Mouse (Mus musculus) erythroblast, adult 5-6 weeks (primary cell): ENCODE results near the gene Ncaph2. TPM values are rescaled to one million over a fixed set of nuclear protein-coding genes. Genes with fewer than 3 reads are reported as not detected.

ENCODE experiments used
- ATAC-seq: replicated peaks from 2 replicates; pipeline ENCODE4 v1.8.0; 2016; ENCODE audit warnings: moderate number of reproducible peaks, mild to moderate bottlenecking, moderate TSS enrichment, inconsistent platforms; ENCODE audit not compliant: poor library complexity, low FRiP score, severe bottlenecking
- total RNA-seq, 2 experiments: library from RNA; stranded (forward) in 1 of 2; stranded (reverse) in 1 of 2; fragments of 150-400 nt in 1 of 2; fragments of 200-764, 138-1000 nt in 1 of 2; gene quantifications; 2 replicates each; pipeline versions ENCODE4 v1.2.3 to v1.2.4; 2015 to 2017; ENCODE audit warnings: low replicate concordance in 2 of 2

Ncaph2 gene
- total RNA-seq (2015; ENCODE audit: low replicate concordance): 30.6 and 48.1 TPM in 2 replicates
- total RNA-seq (2017; ENCODE audit: low replicate concordance): 60.7 and 118 TPM in 2 replicates

DNA sequence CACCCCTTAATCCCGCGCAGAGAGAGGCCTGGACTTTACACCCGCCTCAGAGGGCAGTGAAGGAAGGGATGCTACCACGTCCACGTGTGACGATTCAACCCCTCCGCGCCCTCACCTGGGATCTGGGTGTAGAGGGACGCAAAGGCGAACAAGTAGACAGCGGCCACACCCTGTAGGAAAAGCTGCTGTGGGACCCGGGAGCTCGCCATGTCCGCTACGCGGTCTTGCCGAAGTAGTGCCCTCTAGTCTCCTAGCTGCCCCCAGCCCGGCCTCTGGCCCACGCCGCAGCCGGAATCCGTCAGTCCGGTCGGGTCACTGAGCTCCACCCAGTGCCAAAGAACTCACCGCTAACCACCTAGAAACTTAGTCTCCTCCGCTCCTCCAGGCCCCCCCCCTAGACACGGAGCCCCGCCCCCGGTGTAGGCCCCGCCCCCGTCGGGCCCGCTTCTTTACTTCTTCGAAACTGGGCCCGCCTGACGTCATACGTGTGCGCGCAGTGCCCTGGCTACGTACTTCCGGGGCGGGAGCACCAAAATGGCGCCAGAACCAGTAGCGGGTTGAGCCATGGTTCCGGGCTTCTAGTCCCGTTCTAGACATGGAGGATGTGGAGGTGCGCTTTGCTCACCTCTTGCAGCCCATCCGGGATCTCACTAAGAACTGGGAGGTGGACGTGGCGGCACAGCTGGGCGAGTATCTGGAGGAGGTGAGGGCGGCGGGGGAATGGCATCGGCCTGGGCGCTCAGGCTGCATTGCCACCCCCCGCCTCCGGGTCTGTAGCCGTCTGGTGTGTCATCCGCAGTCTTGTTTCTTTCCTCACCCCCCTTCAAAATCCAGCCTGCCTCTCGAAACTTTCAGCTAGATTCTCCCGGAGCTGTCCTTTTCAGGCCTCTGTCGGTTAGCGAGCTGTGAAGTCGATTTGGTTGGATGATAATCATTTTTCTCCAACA, at the start of gene Ncaph2, which contains the start of gene Lmf2:
Gene Ncaph2 (plus strand): TSS at position 479 of the 947 bp plus-strand sequence.
Gene Lmf2 (minus strand): TSS at position 419 of the 947 bp plus-strand sequence.
- peak; percentile 77 for ATAC-seq

DNA sequence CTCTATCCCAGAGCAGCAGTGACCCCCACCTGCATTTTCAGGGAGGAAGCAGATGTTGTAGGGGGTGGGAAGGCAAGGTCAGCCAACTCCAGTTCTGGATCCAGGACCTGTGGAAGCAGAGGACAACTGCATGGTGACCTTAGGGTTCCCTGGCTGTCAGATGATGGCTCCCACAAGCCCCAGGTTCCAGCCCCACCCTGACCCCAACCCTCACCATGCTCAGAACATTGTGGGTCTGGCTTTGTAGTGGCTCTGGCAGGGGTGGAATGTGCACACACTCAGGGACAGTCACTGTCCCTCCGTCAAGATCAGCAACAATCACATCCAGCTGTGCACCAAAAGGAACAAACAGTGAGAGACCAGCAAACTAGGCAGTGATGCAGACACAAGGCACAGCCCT, 49.6 kb upstream of the Ncaph2 start:
- no peak for ATAC-seq

DNA sequence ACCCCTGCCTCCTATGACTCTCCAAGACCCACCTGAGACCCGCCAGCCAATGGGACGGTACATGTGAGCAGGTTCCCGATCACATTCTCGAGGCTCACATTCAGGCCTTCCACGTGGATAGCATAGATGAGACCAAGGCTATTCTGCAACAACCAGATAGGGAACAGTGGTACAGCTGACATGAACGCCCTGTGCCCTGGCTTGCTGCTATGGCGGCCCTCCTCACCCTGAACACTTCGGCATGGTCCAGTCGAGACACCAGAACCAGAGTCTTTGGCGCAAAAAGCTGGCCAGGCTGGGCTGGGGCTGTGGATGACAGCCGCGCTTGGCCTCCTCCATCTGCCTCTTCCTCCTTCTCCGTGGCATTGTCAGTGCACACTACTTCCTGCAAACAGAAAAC, 48.1 kb upstream of the Ncaph2 start:
- ATAC-seq: no peak

DNA sequence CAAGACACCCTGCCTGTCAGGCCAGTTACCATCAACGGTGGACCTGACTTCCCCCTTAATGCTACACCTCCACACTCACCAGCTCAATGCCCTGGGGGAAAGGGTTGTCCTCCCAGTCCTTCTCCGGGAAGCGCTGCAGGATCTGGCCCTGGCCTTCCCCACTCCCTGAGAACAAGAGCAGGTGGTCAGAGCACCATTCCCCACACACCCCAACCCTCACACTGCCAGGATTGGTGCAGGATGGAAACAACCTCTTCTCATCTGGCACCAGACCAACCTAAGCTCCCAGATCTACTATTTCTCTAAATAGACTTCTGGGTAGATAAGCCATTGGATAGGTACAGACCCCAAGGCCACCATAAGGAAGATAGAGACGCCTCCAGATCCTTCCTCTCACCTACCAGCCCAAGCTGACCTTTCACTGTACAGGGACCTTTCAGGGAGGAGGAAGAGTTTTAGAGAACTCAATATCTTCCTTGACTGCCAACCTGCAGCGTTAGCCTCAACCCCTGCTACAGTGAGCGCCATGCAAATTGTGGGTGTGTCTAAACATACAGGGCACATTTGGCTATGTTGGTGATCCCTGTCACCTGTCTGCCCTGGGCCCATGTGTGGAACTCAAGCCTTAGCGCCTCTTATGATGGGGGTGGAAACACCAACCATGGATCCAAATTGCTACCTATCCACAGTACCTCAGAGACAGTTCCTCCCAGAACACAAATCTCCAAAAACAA, 46.9 kb upstream of the Ncaph2 start:
- no peak for ATAC-seq

DNA sequence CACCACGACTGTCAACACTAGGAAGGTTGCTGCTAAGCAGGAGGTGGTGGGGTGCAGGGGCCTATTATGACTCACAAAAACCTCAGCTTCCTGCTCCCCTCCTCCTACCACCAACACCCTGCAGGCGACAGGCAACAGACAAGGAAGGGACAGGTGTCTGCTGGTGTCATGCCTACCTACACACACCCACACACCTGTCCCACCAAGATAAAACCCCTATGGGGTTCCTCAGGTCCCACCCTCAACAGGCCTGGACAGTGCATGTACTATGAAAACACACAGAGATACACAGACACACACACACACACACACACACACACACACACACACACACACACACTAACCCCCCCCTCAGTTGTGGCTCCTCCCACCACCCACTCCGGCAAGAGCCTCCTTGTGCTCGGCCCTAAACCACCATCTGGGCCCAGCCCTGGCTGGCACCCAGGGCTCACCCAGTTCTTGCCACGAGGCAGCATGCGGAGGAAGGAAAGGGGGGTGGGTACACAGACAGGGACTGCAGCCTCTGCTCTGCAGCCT, 45.5 kb upstream of the Ncaph2 start:
- no peak for ATAC-seq

DNA sequence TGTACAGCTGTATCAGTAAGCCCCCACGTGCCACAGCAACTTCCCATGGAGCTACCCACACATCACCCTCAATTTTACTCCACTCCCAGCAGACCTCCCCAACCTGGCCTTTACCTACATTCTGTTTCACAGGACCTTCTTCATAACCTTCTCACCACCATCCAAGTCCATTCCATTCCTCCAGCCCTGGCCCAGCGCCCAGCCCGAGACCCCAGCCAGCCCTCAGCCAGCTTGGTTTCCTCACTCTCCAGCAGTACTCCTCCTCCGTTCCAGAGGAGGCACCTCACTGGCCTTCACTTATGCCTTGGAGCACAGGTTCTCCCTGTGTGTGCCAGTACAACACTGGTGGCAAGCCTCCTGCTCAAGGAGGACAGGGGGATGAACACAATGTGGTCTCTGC, 42.2 kb upstream of the Ncaph2 start:
- no peak for ATAC-seq

DNA sequence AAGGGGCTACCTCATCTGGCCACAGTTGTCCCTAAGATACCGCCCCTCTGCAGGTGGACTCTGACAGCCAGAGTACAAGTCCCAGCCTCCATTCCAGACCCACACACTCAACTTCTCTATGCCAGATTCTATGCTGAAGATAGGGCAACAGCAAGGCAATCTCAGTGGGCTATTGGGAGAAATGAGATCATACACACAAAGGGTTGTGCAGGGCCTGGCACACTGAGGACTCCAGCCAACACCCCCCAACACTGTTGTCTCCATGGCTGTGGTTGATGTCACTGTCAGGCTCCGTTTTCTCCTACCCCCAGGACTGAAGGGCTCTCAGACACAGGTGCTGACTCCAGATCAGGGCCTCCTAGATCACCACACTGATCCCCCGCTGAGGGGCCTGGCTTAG, 41.4 kb upstream of the Ncaph2 start:
- 0 out of 2 replicates have a peak, but pooled peaks have one; percentile 7 for ATAC-seq

DNA sequence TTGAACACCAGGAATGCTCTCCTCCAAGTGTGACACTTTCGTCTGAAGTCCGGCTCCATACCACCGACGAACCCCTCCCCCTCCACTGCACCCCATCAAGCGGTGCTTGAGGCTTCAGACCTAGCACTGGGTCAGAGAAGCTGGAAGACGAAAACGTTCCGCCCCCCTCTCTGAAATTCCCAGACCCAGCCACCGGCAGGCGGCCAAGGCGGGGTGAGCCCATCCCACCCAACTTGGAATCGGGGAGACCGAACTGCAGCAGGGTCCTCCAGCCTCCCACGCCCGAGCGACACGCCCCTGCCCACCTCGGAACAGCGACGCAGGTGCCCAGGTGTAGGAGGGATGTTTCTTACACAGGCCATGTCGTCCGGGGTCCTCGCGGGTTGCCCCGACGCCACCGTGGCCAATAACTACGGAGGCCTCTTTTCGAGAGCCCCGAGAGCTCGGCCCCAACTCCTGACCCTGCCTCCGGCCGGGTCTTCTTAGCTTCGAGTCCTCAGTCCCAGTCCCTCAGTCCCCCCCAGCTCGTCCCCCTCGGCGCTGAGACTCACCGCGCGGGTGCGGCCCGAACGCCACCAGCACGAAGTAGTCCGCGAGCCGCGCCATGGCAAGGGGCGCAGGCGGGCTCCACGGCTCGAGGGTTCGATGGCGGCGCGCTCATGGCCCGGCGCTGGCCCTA, 40.9 kb upstream of the Ncaph2 start:
- ATAC-seq: peak; percentile 17; the same call in 1 of the 2 replicates

DNA sequence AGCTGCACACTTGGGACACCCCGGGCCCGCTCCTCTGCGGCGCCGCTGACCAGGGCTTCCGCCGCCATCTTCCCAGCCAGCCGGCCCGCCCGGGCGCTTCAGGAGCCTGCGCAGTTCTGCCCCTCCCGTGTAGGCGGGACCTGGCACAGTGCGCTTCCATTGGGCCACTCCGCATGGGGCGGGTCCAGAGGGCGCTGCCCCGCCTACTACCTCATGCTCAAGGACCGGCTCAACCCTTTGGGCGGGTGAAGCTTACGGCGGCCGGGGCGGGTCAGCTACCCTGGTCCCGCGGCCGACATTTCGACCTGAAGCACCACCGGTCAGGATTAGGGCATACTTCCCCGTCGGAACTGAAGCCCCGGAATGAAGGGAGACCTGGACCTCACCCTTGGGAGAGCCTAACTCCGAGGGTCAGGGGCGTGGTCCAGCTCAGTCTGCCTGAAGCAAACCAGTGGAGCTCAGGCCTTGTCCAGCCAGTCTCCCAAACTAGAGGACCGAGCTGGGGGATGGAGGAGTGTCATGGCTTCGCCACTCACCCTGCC, 40.3 kb upstream of the Ncaph2 start, which contains the start of gene Sbf1:
Gene Sbf1 (minus strand): TSS at position 122 of the 542 bp plus-strand sequence.
- peak; percentile 96 for ATAC-seq

DNA sequence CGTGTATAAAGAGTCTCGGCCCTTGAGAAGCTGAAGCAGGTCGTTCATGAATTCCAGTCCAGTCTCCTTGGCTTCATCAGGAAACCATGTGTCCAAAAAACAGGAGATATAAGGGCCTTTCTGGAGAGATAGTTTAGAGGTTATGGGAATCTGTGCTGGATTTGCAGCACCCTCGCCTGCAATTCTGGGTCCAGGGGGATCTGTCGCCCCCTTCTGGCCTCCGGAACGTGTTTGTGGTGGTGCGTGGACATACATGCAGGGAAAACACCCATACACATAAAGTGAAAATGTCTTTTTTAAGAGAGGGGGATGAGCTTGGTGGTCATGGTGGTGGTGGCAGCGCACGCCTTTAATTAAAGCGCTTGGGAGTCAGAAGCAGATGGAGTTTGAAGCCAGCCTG, 39.4 kb upstream of the Ncaph2 start:
- ATAC-seq: no peak

DNA sequence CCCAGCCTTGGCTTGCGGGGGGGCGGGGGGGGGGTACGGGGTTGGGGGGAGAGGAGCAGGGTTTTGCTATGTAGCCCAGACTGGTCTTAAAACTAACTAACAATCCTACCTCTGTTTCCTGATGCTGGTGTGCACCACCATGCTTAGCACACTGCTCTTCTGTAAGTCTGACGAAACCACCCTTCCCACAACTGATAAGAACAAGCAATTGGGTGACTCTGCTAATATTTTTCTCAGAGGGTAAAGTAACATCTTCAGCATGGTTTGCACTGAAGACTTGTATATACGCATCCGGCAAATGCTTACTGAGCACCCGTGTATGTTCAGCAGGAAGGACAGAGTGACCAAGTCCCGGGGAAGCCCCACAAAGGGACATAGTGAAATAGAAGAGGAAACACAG, 34.3 kb upstream of the Ncaph2 start:
- ATAC-seq: no peak

DNA sequence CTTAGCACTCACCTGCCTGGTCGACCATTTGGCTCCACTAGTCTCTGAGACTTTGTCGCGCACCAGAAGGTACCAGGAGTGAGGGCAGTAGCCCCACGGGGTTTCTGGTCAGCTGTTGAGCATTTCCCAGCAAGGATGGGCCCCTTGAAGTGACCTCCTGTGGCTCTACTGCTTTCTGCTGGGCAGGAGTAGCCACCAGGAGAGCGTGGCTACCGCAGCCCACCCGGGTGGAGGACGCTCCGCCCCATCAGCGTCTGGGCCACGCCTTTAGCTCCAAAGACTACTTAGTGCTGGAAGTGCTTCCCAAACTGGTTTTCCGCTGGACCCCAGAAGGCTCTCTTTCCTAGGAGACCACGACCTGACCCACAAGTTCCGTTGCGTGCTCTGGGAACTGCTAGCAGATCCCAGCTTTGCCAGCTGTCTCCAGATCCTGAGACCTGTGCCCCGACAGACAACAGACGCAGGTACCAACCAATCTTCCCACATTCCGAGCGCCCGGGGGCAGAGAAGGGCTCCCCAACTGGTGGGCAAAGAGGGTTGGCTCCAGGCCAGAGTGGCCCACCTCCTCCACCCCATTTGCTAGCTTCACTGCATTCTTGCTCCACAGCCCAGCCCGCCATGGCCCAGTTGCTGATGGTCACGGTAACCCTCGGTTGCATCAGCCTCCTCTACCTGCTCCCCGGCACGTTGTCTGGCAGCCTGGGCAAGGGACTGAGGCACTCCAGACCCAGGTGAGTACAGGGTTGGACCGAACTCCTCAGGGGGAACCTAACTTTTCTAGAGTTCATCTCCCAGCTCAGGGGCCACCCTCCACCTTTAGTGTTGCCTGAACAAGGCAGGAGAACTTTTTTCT, 32.6 kb upstream of the Ncaph2 start, which contains the start of gene Adm2:
Gene Adm2 (plus strand): TSS at position 51 of the 853 bp plus-strand sequence.
- ATAC-seq: no peak

DNA sequence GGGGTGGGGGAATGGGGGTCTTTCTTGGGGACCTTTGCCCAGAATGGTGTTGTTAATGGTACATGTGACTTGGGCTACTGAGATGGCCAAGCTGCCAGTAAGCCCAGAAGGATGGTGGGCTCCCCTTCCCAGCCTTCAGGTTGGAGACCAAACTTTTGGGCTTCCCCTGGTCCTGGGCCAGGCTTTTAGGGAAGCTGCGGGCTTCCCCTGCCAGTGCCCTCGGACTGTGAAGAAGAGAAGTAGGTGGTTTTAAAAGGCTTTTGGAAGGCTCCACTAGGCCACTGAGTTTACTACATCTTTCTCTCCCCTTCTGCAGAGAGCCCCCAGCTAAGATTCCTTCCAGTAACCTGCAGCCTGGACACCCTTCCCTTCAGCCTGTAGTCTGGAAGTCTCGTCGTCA, 31.9 kb upstream of the Ncaph2 start:
- no peak for ATAC-seq

DNA sequence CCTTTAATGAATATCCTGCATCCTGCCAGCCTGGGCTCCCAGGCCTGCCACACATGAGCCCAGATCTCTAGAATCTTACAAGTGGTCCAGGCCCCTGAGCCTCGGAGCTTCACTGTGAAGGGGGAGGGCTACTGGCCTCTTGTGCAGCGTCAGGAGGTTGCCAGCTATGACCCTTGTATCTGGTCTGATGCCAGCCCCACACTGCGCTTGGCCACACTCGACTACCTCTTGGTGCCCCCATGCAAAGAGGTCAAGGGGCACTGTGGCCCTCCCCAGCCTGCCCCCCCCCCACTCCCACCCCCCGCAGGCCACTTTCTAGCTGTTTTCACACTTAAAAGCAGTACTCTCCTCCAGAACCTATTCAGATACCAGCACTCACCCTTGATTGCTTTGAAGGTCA, 29.1 kb upstream of the Ncaph2 start:
- no peak for ATAC-seq

DNA sequence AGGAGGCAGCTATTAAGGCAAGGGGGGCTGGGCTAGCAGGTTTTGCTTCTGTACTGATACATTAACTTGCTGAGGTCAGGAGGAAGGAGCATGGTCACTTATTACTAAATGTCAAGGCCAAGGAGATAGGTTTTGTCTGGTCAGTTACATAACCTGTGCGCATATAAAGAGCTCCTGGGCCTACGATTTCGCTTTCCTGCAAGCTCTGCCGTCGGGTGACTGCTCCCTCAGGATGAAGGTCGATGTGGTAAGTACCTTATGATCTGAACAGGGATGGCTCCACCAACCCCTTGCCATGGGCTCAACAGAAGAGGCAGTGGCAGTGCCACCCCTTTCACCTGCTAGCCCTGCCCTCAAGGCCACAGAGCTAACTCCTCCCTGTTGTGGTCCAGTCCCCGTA, 21.2 kb upstream of the Ncaph2 start, which contains the start of gene Miox:
Gene Miox (plus strand): TSS at position 128 of the 400 bp plus-strand sequence.
- ATAC-seq: no peak

DNA sequence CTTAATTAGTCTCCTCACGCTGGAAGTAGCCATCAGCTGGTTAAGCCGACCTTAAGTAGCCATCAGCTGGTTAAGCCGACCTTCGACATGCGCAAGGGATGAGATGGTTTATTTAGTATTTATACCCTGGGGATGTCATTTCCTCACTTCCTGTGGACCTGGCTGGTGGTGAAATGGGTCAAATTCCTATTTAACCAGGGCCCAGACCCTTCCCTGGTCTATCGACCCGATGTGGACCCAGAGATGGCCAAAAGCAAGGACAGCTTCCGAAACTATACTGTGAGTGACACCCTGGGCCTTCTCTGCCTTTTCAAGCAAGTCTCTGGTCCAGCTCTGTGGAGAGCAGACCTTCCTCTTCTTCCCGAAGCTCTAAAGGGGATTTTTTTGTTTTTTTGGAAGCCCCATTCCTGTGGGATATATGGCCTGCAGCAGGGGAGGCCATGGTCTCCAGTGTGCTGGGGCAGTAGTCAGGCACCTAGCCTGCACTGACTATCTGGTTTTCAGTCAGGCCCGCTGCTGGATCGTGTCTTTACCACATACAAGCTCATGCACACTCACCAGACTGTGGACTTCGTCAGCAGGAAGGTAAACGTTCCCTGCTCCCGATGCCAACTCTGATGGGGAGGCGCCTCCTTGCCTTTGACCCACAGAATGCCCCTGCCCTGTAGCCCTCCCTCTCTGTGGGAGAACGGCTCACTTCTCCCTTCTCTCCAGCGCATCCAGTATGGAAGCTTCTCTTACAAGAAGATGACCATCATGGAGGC, 20.6 kb upstream of the Ncaph2 start:
- ATAC-seq: no peak

DNA sequence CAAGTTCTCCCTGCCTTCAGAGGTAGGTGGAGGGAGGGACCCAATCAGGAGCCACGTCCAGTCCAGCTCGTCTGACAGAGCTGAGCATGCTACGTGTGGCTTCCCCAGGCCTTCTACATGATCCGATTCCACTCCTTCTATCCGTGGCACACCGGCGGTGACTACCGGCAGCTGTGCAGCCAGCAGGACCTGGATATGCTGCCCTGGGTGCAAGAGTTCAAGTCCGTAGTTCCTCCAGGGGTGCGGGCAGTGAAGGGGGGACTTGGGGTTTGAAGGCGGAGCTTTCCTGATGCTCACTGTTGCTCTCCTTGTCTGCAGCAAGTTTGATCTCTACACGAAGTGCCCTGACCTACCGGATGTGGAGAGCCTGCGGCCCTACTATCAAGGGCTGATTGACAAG, 19.1 kb upstream of the Ncaph2 start:
- ATAC-seq: no peak

DNA sequence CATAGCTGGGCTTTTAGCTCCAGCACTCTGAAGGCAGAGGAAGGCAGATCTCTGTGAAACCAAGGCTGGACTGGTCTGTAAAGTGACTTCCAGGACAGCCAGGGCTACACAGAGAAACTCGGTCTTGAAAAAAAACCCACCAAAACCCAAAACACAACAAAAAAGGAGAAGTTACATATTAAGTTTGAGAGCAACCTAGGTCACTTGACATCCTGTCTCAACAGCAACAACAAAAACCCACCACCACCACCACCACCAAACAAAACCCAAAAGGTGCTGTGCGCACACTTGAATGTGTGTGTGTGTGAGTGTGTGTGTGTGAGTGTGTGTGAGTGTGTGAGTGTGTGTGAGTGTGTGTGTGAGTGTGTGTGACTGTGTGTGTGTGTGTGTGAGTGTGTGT, 15.8 kb upstream of the Ncaph2 start:
- ATAC-seq: no peak
